Mouse (Mus musculus) heart, embryonic 15.5 days (tissue): ENCODE measurements around the gene Tpi1. TPM values are rescaled to one million over a fixed set of nuclear protein-coding genes. Genes with fewer than 3 reads are reported as not detected.

Experiments used
- ATAC-seq: fragments of 200-750 bp; cut with Nextera tagmentation; replicated peaks from 2 replicates; pipeline ENCODE4 v1.8.0; 2017; ENCODE audit warnings: low read depth, moderate TSS enrichment; ENCODE audit not compliant: insufficient number of reproducible peaks, insufficient read depth, low FRiP score
- H3K27ac ChIP-seq: fragments of 300-500 bp; sonication (generic); 2 replicates; pipeline ENCODE4 v1.5.1; 2015; ENCODE audit warnings: mild to moderate bottlenecking, inconsistent platforms
- H3K27me3 ChIP-seq: fragments of 300-500 bp; sonication (generic); 2 replicates; pipeline ENCODE4 v1.6.1; 2015; ENCODE audit warnings: inconsistent platforms
- H3K36me3 ChIP-seq: fragments of 300-500 bp; sonication (generic); 2 replicates; pipeline ENCODE4 v1.6.1; 2015; ENCODE audit warnings: mild to moderate bottlenecking, inconsistent platforms
- H3K4me1 ChIP-seq: fragments of 300-500 bp; sonication (generic); replicated peaks from 2 replicates; pipeline ENCODE4 v1.6.1; 2015; ENCODE audit warnings: inconsistent platforms
- H3K4me2 ChIP-seq: fragments of 300-500 bp; sonication (generic); 2 replicates; pipeline ENCODE4 v1.6.1; 2015; ENCODE audit warnings: inconsistent platforms, mild to moderate bottlenecking, moderate library complexity
- H3K4me3 ChIP-seq: fragments of 300-500 bp; sonication (generic); 2 replicates; pipeline ENCODE4 v1.5.1; 2015; ENCODE audit warnings: mild to moderate bottlenecking, inconsistent platforms
- H3K9ac ChIP-seq: fragments of 300-500 bp; sonication (generic); 2 replicates; pipeline ENCODE4 v1.6.1; 2015; ENCODE audit warnings: mild to moderate bottlenecking, inconsistent platforms
- H3K9me3 ChIP-seq: fragments of 300-500 bp; sonication (generic); replicated peaks from 2 replicates; pipeline ENCODE4 v1.6.1; 2016; ENCODE audit warnings: inconsistent platforms
- WGBS: fragments of 180-500 bp; shearing (Covaris S2); methylation state at CpG from one replicate; pipeline ENCODE4 v1.1.7; 2015; ENCODE audit warnings: mixed read lengths; 5-methylcytosine and 5-hydroxymethylcytosine counted together
- polyA plus RNA-seq: library from polyadenylated mRNA; unstranded; fragments of >200 nt; fragmentation: Nextera tagmentation; extraction: Ambion mirVana; gene quantifications from 2 replicates; pipeline ENCODE4 v1.2.1, GENCODE M21; 2015

The Tpi1 gene
- polyA plus RNA-seq, 1 experiment from 2014 or later, result 1,352 TPM

DNA sequence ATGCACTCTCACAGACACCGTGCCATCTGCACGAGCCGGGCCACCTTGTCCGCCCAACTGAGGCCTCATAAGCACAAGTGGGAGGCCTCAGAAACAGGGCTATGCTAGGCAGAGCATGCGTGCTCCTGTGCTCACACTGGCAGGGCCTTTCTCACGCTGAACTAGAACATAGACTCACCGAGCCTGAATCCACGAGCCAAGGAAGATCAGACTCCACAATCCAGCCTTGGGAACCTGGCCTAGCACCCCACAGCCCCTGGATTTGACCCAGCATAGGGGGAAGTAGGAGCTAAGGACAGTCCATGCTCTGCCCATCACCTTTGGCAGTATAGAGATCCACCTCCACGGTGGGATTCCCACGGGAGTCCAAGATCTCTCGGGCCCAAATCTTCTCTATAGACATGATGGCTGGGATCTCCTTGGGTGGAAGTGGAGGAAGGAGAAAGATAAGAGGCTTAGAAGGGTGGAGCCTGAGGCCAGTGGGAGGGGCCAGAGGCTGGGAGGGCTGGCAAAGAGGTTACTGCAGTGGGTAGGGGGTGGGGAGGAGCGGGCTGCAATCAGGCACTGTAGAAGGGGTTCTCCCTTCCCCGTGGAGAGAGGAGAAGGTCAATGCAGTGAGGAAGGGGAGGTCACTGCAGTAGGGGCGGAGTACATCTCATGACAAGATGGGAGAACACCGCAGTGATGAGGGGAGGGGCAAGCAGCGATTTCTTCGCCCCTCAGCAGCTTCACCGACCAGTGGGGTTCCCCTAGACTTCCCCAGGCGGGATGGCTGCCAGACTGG, 46.0 kb downstream of the Tpi1 start:
- no peak overlapping the region for H3K27ac ChIP-seq

DNA sequence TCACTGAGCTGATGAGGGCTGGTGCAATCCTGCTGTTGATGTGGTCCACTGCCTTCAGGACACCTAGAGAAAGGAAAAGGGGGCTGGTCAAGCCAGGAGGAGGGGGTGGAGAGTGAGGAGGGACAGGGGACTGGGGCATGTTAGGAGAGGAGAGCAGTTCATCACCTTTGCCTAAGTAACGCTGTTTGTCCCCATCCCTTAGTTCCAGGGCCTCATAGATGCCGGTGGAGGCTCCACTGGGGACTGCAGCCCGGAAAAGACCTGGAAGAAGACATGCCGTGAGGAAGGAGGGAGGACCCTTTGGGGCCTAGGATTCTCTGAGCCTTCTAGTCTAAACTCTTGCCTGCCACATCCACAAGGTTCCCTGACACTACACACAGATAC, 46.6 kb downstream of the Tpi1 start:
- H3K27me3 ChIP-seq, result peaks cover 11% of the 10 kb centered on the region; the same call in 1 of the 2 replicates
- no peak for ATAC-seq
- H3K4me1 ChIP-seq, result peaks cover 28% of the 10 kb centered on the region
- no peak overlapping the region for H3K9ac ChIP-seq
- H3K4me2 ChIP-seq, result no peak overlapping the region
- H3K4me3 ChIP-seq, result no peak overlapping the region
- no peaks in the 10 kb centered on the region for H3K36me3 ChIP-seq
- no peaks in the 10 kb centered on the region for H3K9me3 ChIP-seq
- no peak overlapping the region for H3K27ac ChIP-seq
- WGBS, result 57% methylated on average over 4 of the region's 4 CpGs

More for the DNA sequence above, 46.0 kb downstream of the Tpi1 start:
- Histone ChIP-seq H3K4me1 (peaks cover 28% of the 10 kb centered on the region), H3K36me3 (no peaks in the 10 kb centered on the region), H3K4me2 (peak overlapping the region; percentile 94), H3K9ac (no peak overlapping the region), H3K4me3 (peak overlapping the region; percentile 55), H3K9me3 (no peaks in the 10 kb centered on the region), H3K27me3 (peaks cover 11% of the 10 kb centered on the region; the same call in 1 of the 2 replicates)
- 33% methylated on average over 19 of the region's 19 CpGs for WGBS
- peak; percentile 40; the same call in 1 of the 2 replicates for ATAC-seq

DNA sequence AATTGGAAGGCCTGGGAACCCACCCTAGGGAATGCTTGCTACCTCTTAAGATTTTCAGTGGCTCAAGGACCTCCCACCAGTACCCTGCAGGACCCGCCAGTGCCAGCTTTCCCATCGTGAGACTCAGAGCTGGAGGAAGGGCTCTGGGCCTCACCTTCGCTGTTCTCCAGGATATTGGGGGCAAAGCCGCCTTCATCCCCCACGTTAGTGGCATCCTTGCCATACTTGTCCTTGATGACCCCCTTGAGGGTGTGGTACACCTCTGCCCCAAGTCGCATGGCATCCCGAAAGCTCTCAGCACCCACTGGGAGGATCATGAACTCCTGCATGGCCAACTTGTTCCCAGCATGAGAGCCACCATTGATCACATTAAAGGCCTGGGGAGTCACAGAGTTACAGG, 48.1 kb downstream of the Tpi1 start:
- no peak for ATAC-seq

More for the DNA sequence above, 48.1 kb downstream of the Tpi1 start:
- Histone ChIP-seq H3K4me1 (peaks cover 28% of the 10 kb centered on the region), H3K36me3 (no peaks in the 10 kb centered on the region), H3K27me3 (peaks cover 11% of the 10 kb centered on the region; the same call in 1 of the 2 replicates), H3K4me3 (no peak overlapping the region), H3K9ac (no peak overlapping the region), H3K9me3 (no peaks in the 10 kb centered on the region), H3K27ac (no peak overlapping the region), H3K4me2 (no peak overlapping the region)
- WGBS, result 80% methylated on average over 7 of the region's 7 CpGs

Other genes with a start within 250 kb of the Tpi1 start
- gene C1rb, start 244.0 kb downstream of the Tpi1 start, polyA plus RNA-seq, result not detected in 2 replicates
- gene C1s2, start 178.2 kb downstream of the Tpi1 start, polyA plus RNA-seq, result not detected in 2 replicates
- 41.0 and 53.6 TPM in 2 replicates for gene Lpcat3, start 151.3 kb downstream of the Tpi1 start, polyA plus RNA-seq
- gene Emg1, start 102.1 kb downstream of the Tpi1 start, polyA plus RNA-seq, result 108 and 121 TPM in 2 replicates
- gene Phb2, start 102.0 kb downstream of the Tpi1 start, polyA plus RNA-seq, result 307 and 324 TPM in 2 replicates
- 5.6 and 21.1 TPM in 2 replicates for gene Ptpn6, start 75.6 kb downstream of the Tpi1 start, polyA plus RNA-seq
- 387 and 416 TPM in 2 replicates for gene Grcc10, start 72.9 kb downstream of the Tpi1 start, polyA plus RNA-seq
- not detected in 2 replicates for gene Gm45234, start 58.3 kb downstream of the Tpi1 start, polyA plus RNA-seq
- gene Atn1, start 57.8 kb downstream of the Tpi1 start, polyA plus RNA-seq, result 9.3 and 11.7 TPM in 2 replicates
- gene Eno2, start 44.6 kb downstream of the Tpi1 start, polyA plus RNA-seq, result 2.7 and 4.3 TPM in 2 replicates
- gene Lrrc23, start 34.6 kb downstream of the Tpi1 start, polyA plus RNA-seq, result 0.83 and 1.0 TPM in 2 replicates
- 7.0 and 9.8 TPM in 2 replicates for gene Spsb2, start 5.6 kb downstream of the Tpi1 start, polyA plus RNA-seq
- gene Usp5, start 15.2 kb upstream of the Tpi1 start, polyA plus RNA-seq, result 87.2 and 114 TPM in 2 replicates
- 117 and 128 TPM in 2 replicates for gene Cdca3, start 15.3 kb upstream of the Tpi1 start, polyA plus RNA-seq
- gene Gnb3, start 26.0 kb upstream of the Tpi1 start, polyA plus RNA-seq, result 4.9 and 5.2 TPM in 2 replicates
- gene P3h3, start 43.5 kb upstream of the Tpi1 start, polyA plus RNA-seq, result 14.0 and 24.2 TPM in 2 replicates
- 2.2 and 2.4 TPM in 2 replicates for gene Gpr162, start 49.7 kb upstream of the Tpi1 start, polyA plus RNA-seq
- gene Cd4, start 73.9 kb upstream of the Tpi1 start, polyA plus RNA-seq, result 0.05 and 0.68 TPM in 2 replicates
- 1.2 and 1.7 TPM in 2 replicates for gene Lag3, start 97.4 kb upstream of the Tpi1 start, polyA plus RNA-seq
- gene Ptms, start 105.8 kb upstream of the Tpi1 start, polyA plus RNA-seq, result 255 and 294 TPM in 2 replicates
- 358 and 371 TPM in 2 replicates for gene Mlf2, start 117.1 kb upstream of the Tpi1 start, polyA plus RNA-seq
- gene Cops7a, start 151.2 kb upstream of the Tpi1 start, polyA plus RNA-seq, result 129 and 139 TPM in 2 replicates
- 0.62 and 1.1 TPM in 2 replicates for gene Pianp, start 182.4 kb upstream of the Tpi1 start, polyA plus RNA-seq
- 9.0 and 12.4 TPM in 2 replicates for gene Zfp384, start 194.8 kb upstream of the Tpi1 start, polyA plus RNA-seq
- 79.2 and 83.1 TPM in 2 replicates for gene Ing4, start 225.5 kb upstream of the Tpi1 start, polyA plus RNA-seq
- 5.2 and 7.1 TPM in 2 replicates for gene Acrbp, start 235.4 kb upstream of the Tpi1 start, polyA plus RNA-seq